Mouse (Mus musculus): ENCODE data around the gene 1700012A03Rik. TPM values are rescaled to one million over a fixed set of nuclear protein-coding genes. Genes with fewer than 3 reads are reported as not detected.

Gene 1700012A03Rik
- total RNA-seq (2022) = not detected

- DNase-seq (ENCODE audit: low spot score) = no peak
These were observed at the start of gene 1700012A03Rik for GRCm38 (mm10) chr6:32049951-32050345. TSS of gene 1700012A03Rik (plus strand) at chr6:32050246.

GRCm38 (mm10) chr6:32004228-32004627 lies 45.8 kb upstream of the 1700012A03Rik start:
- DNase-seq (ENCODE audit: low spot score) = no peak

- no peak for DNase-seq (ENCODE audit: low spot score)
These were observed 44.1 kb upstream of the 1700012A03Rik start for GRCm38 (mm10) chr6:32005914-32006313.

- DNase-seq (ENCODE audit: low spot score) = no peak
These were observed 43.7 kb upstream of the 1700012A03Rik start for GRCm38 (mm10) chr6:32006382-32006781.

- no peak for DNase-seq (ENCODE audit: low spot score)
These were observed 42.7 kb upstream of the 1700012A03Rik start for GRCm38 (mm10) chr6:32007336-32007735.

- peak; percentile 16 for DNase-seq (ENCODE audit: low spot score)
These were observed 33.2 kb upstream of the 1700012A03Rik start for GRCm38 (mm10) chr6:32016841-32017240.

GRCm38 (mm10) chr6:32017406-32018104 lies 32.5 kb upstream of the 1700012A03Rik start:
- peak; percentile 9 for DNase-seq (ENCODE audit: low spot score)

GRCm38 (mm10) chr6:32018105-32018446 lies 32.0 kb upstream of the 1700012A03Rik start:
- peak; percentile 75 for DNase-seq (ENCODE audit: low spot score)

- DNase-seq (ENCODE audit: low spot score) = peak; percentile 7
These were observed 28.1 kb upstream of the 1700012A03Rik start for GRCm38 (mm10) chr6:32021853-32022536.

- no peak for DNase-seq (ENCODE audit: low spot score)
These were observed 27.5 kb upstream of the 1700012A03Rik start for GRCm38 (mm10) chr6:32022537-32022869.

GRCm38 (mm10) chr6:32028228-32029009 lies 21.6 kb upstream of the 1700012A03Rik start:
- DNase-seq (ENCODE audit: low spot score) = no peak

- DNase-seq (ENCODE audit: low spot score) = no peak
These were observed 15.8 kb upstream of the 1700012A03Rik start for GRCm38 (mm10) chr6:32034226-32034625.

- no peak for DNase-seq (ENCODE audit: low spot score)
These were observed 4.7 kb upstream of the 1700012A03Rik start for GRCm38 (mm10) chr6:32045344-32045743.

GRCm38 (mm10) chr6:32049256-32049950 lies 643 bp upstream of the 1700012A03Rik start:
- DNase-seq (ENCODE audit: low spot score) = no peak

GRCm38 (mm10) chr6:32052135-32052915 lies 2.3 kb downstream of the 1700012A03Rik start:
- DNase-seq (ENCODE audit: low spot score) = no peak

- no peak for DNase-seq (ENCODE audit: low spot score)
These were observed 6.5 kb downstream of the 1700012A03Rik start for GRCm38 (mm10) chr6:32056525-32056924.

- no peak for DNase-seq (ENCODE audit: low spot score)
These were observed 8.5 kb downstream of the 1700012A03Rik start for GRCm38 (mm10) chr6:32058571-32058970.

- no peak for DNase-seq (ENCODE audit: low spot score)
These were observed 10.6 kb downstream of the 1700012A03Rik start for GRCm38 (mm10) chr6:32060641-32061040.

GRCm38 (mm10) chr6:32061266-32061665 lies 11.2 kb downstream of the 1700012A03Rik start:
- no peak for DNase-seq (ENCODE audit: low spot score)

- DNase-seq (ENCODE audit: low spot score) = no peak
These were observed 15.9 kb downstream of the 1700012A03Rik start for GRCm38 (mm10) chr6:32065789-32066510.

Data from heart, adult 8-10 months (tissue).